Mouse (Mus musculus) bone marrow macrophage, adult 2 months (primary cell): ENCODE results near the gene Kat14.

Experiments used
- CTCF ChIP-seq: IDR thresholded peaks from 2 replicates; pipeline ENCODE4 v1.5.1; 2012; ENCODE audit warnings: low read depth, mild to moderate bottlenecking, low read length, moderate library complexity
- POLR2A ChIP-seq: IDR thresholded peaks from 2 replicates; pipeline ENCODE4 v1.6.1; 2012; ENCODE audit warnings: mild to moderate bottlenecking, low read depth, low read length, borderline replicate concordance

DNA sequence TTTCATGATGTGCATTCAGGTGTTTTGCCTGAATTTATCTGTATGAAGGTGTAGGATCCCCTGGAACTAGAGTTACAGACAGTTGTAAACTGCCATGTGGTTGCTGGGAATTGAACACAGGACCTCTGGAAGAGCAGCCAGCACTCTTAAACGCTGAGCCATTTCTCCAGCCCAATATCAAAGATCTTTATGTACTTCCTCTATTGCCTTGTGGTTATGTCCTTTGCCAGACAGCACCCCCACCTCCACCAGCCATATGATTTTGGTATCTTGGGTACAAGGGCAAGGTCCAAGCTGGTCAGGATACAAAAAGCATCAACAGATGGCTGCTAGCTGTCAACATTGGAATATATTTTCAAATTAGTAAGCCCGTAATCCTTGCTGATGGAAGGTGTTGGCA lies 81.6 kb downstream of the Kat14 start:
- no peak for TF ChIP-seq CTCF
- TF ChIP-seq POLR2A, result no peak
